Mouse (Mus musculus): ENCODE measurements around the gene Rxylt1.

Rxylt1 gene

GRCm38 (mm10) chr10:122096980-122097844, at the start of gene Rxylt1:
TSS of gene Rxylt1 (minus strand) at chr10:122097371.
- peak; percentile 96 to 98 for DNase-seq (ENCODE audit: low spot score in 2 of 2)

GRCm38 (mm10) chr10:122121290-122121970, 24.3 kb upstream of the Rxylt1 start:
- DNase-seq (ENCODE audit: low spot score in 2 of 2) = no peak

GRCm38 (mm10) chr10:122120500-122121289, 23.5 kb upstream of the Rxylt1 start:
- DNase-seq (ENCODE audit: low spot score in 2 of 2) = no peak

GRCm38 (mm10) chr10:122119451-122119850, 22.3 kb upstream of the Rxylt1 start:
- DNase-seq (ENCODE audit: low spot score in 2 of 2) = no peak

- no peak for DNase-seq (ENCODE audit: low spot score in 2 of 2)
Observed at GRCm38 (mm10) chr10:122116636-122117035, 19.5 kb upstream of the Rxylt1 start.

- no peak for DNase-seq (ENCODE audit: low spot score in 2 of 2)
Observed at GRCm38 (mm10) chr10:122106633-122107028, 9.5 kb upstream of the Rxylt1 start.

- DNase-seq (ENCODE audit: low spot score in 2 of 2) = no peak
Observed at GRCm38 (mm10) chr10:122105889-122106632, 8.9 kb upstream of the Rxylt1 start.

GRCm38 (mm10) chr10:122105407-122105806, 8.2 kb upstream of the Rxylt1 start:
- peak; percentile 80 to 81 for DNase-seq (ENCODE audit: low spot score in 2 of 2)

- DNase-seq (ENCODE audit: low spot score in 2 of 2) = no peak
Observed at GRCm38 (mm10) chr10:122102675-122103074, 5.5 kb upstream of the Rxylt1 start.

GRCm38 (mm10) chr10:122096462-122096979, 650 bp downstream of the Rxylt1 start:
- peak; percentile 53 to 63 for DNase-seq (ENCODE audit: low spot score in 2 of 2)

- DNase-seq (ENCODE audit: low spot score in 2 of 2) = no peak
Observed at GRCm38 (mm10) chr10:122090472-122090871, 6.7 kb downstream of the Rxylt1 start.

- DNase-seq (ENCODE audit: low spot score in 2 of 2) = no peak
Observed at GRCm38 (mm10) chr10:122081352-122081751, 15.8 kb downstream of the Rxylt1 start.

GRCm38 (mm10) chr10:122069153-122069552, 28.0 kb downstream of the Rxylt1 start:
- DNase-seq (ENCODE audit: low spot score in 2 of 2) = no peak

- no peak for DNase-seq (ENCODE audit: low spot score in 2 of 2)
Observed at GRCm38 (mm10) chr10:122055826-122056225, 41.3 kb downstream of the Rxylt1 start.

- DNase-seq (ENCODE audit: low spot score in 2 of 2) = peak in 1 of 2 experiments; percentile 62
Observed at GRCm38 (mm10) chr10:122054535-122054934, 42.6 kb downstream of the Rxylt1 start.

- DNase-seq (ENCODE audit: low spot score in 2 of 2) = peak; percentile 84 to 87
Observed at GRCm38 (mm10) chr10:122051831-122052230, 45.3 kb downstream of the Rxylt1 start.

- DNase-seq (ENCODE audit: low spot score in 2 of 2) = peak; percentile 83 to 88
Observed at GRCm38 (mm10) chr10:122047727-122048365, 49.3 kb downstream of the Rxylt1 start.

- peak; percentile 71 for DNase-seq (ENCODE audit: low spot score in 2 of 2)
Observed at GRCm38 (mm10) chr10:122046904-122047726, 50.1 kb downstream of the Rxylt1 start, which contains the start of gene Srgap1. TSS of gene Srgap1 (minus strand) at chr10:122047315.

GRCm38 (mm10) chr10:122046511-122046903, 50.7 kb downstream of the Rxylt1 start:
- no peak for DNase-seq (ENCODE audit: low spot score in 2 of 2)

GRCm38 (mm10) chr10:122045946-122046345, 51.2 kb downstream of the Rxylt1 start:
- DNase-seq (ENCODE audit: low spot score in 2 of 2) = no peak

All from right cerebral cortex, postnatal 10 days (tissue).